Comparison of ENCODE assay signal across 13 mouse cellular contexts in the genomic region with DNA sequence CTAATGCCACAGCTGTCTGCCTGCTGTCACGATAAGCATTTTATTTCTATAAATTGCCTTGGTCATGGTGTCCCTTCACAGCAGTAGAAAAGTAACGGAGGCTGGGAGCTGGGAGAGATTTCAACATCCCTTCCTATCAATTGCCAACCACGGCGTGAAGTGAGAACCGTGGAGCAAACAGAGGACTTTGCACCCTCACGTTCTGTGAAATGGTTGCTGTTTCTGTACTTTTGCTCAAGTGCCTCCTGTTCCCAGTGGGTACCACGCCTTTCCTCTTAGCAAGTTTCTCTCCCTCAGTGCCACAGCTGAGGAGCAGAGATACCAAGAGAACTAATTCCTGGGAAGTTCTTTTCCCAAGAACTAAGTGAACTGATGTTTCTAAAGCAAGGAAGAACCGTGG.
"Had no signal": no experiment of that assay in that cellular context is flagged by ENCODE, and none has a peak within 500 bp of the region (broad histone marks: within the 10 kb centered on the region; RNA-seq: fewer than 3 reads in every experiment).

No protein-coding gene starts in this region.

- H3K27ac ChIP-seq: kidney, postnatal 0 days; left cerebral cortex, adult 2 months; liver, embryonic 14.5 days; macrophage had no signal

- H3K9ac ChIP-seq: liver, embryonic 14.5 days had no signal

- H3K4me3 ChIP-seq: left cerebral cortex, adult 2 months had no signal

- ATAC-seq: inflammation-experienced regulatory T-cells, adult 6 months had no signal

- DNase-seq: kidney, adult 18-20 months; kidney, postnatal 36 days; layer of hippocampus, postnatal 36 days; lung, adult 2 months; midbrain, embryonic 14.5 days; thymus, adult 2 months; thymus, postnatal 14 days; thymus, postnatal 4 days had no signal
